Mouse (Mus musculus) spleen, adult 2 months (tissue): ENCODE data around the gene Prdm1.

Experiments
- CTCF ChIP-seq: fragments of 200-500 bp; IDR thresholded peaks from 2 replicates; pipeline ENCODE4 v1.5.1; 2011; ENCODE audit warnings: mild to moderate bottlenecking, inconsistent platforms; ENCODE audit not compliant: insufficient read depth, insufficient read length, insufficient replicate concordance; ENCODE audit errors: extremely low read depth
- POLR2A ChIP-seq: fragments of 200-500 bp; IDR thresholded peaks from 2 replicates; pipeline ENCODE4 v1.6.1; 2011; ENCODE audit warnings: low read depth, low read length, inconsistent platforms

DNA sequence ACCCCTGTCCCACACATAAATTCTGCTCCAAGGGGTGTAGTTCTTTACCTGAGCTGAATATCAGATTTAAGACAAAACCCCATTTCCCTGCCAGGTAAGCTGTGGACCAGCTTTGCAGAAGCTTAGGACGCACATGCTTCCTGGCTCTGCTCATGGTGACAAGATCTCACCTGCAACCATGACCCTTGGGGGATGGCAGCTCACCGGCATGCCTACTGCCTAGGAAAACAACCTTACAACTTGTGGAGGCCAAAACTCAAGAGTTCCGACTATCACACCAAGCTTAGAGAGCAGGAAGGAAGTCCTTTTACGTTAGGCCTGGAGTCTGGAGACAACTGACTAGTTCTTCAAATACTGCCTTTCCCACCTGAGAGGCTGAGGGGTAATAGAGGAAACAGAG, 64.4 kb downstream of the Prdm1 start:
- TF ChIP-seq POLR2A: no peak
- TF ChIP-seq CTCF: no peak
